Mouse (Mus musculus) ES-Bruce4 (cell line): ENCODE measurements at regions not wholly inside any gene's neighbourhood (a gene's known extent, or its start where the extent isn't known, plus 50 kb on each side); places are given as distances from the start of the nearest gene placed in this dataset.

Experiments used
- H3K27ac ChIP-seq: 2 replicates; pipeline ENCODE4 v1.5.1; 2012; ENCODE audit warnings: low read length, inconsistent platforms; ENCODE audit not compliant: insufficient read depth
- H3K27me3 ChIP-seq: 2 replicates; pipeline ENCODE4 v1.6.1; 2012; ENCODE audit warnings: mild to moderate bottlenecking, low read length, inconsistent platforms; ENCODE audit not compliant: control insufficient read depth, poor library complexity, insufficient read depth, severe bottlenecking
- H3K36me3 ChIP-seq: 2 replicates; pipeline ENCODE4 v1.6.1; 2012; ENCODE audit warnings: inconsistent platforms, mild to moderate bottlenecking, low read length, moderate library complexity; ENCODE audit not compliant: control insufficient read depth, poor library complexity, insufficient read depth, severe bottlenecking
- H3K4me1 ChIP-seq: one replicate; pipeline ENCODE4 v1.8.1; 2011; ENCODE audit warnings: low read length; ENCODE audit not compliant: control insufficient read depth, insufficient read depth
- H3K4me3 ChIP-seq: 2 replicates; pipeline ENCODE4 v1.5.1; 2011; ENCODE audit warnings: low read depth, mild to moderate bottlenecking, low read length
- H3K9ac ChIP-seq: 2 replicates; pipeline ENCODE4 v1.6.1; 2012; ENCODE audit warnings: low read depth, mild to moderate bottlenecking, inconsistent platforms; ENCODE audit not compliant: poor library complexity, severe bottlenecking
- H3K9me3 ChIP-seq: replicated peaks from 2 replicates; pipeline ENCODE4 v1.6.1; 2012; ENCODE audit warnings: mild to moderate bottlenecking, low read length, inconsistent platforms; ENCODE audit not compliant: control insufficient read depth, poor library complexity, insufficient read depth, severe bottlenecking
- CTCF ChIP-seq: IDR thresholded peaks from one replicate; pipeline ENCODE4 v1.8.1; 2011; ENCODE audit warnings: low read depth, low read length
- EP300 ChIP-seq: IDR thresholded peaks from 2 replicates; pipeline ENCODE4 v1.6.1; 2011; ENCODE audit warnings: low read depth, low read length; ENCODE audit not compliant: insufficient read depth
- POLR2A ChIP-seq: IDR thresholded peaks from one replicate; pipeline ENCODE4 v1.8.1; 2011; ENCODE audit warnings: low read length; ENCODE audit not compliant: insufficient read depth

DNA sequence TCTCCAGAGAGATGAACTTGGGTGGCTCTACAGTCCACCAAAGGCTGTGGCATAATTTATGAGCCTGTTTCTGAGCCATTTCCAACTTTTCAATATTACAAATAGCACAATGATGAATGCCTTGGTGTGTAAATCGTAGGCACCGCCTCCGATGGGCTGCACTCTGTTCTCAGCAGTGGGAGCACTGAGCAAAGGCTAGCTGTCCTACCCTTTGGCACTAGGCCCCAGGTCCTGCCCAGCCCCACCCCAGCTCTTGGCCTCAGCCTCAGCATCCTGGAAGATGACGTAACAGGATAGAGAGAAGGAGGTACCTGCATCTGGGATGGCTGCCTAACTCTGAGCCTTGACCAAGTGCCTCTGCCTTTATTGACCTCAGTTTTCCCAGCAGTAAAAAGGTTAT lies 73.4 kb upstream of the Shb start:
- Histone ChIP-seq H3K4me1 (no peaks in the 10 kb centered on the region), H3K27me3 (no peaks in the 10 kb centered on the region), H3K27ac (no peak overlapping the region), H3K9me3 (no peaks in the 10 kb centered on the region), H3K4me3 (no peak overlapping the region), H3K36me3 (no peaks in the 10 kb centered on the region), H3K9ac (no peak overlapping the region)
- no peak for TF ChIP-seq POLR2A
- no peak for TF ChIP-seq CTCF
- TF ChIP-seq EP300 = no peak

DNA sequence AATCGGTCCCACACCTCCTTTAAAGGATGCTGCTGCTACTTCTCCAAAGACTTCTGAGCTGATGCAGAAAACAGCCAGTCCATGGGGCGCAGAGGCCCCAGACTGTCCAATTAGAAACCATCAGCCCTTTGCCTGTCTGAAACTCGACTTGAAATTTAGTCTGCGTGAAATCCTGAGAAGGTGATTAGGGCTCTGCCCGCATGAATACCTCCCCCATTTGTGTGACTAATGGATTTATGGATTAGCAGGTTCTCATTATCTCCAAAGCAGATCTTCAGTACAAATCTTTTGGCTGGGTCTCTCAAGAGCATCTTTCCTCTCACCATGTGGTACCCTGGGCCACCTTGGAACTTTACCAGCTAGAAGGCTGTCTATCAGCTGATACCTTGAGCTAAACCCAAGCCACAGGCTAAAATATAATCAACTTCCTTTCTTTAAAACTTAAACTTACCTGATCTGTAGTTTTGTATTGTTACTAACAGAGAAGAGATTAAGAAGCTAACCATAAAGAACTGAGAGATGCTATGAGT lies 72.1 kb upstream of the Shb start:
- H3K9me3 ChIP-seq = no peaks in the 10 kb centered on the region
- no peak overlapping the region for H3K27ac ChIP-seq
- no peak overlapping the region for H3K9ac ChIP-seq
- no peaks in the 10 kb centered on the region for H3K27me3 ChIP-seq
- H3K4me1 ChIP-seq = no peaks in the 10 kb centered on the region
- no peak overlapping the region for H3K4me3 ChIP-seq
- H3K36me3 ChIP-seq = no peaks in the 10 kb centered on the region
- TF ChIP-seq POLR2A (no peak), CTCF (no peak), EP300 (no peak)

DNA sequence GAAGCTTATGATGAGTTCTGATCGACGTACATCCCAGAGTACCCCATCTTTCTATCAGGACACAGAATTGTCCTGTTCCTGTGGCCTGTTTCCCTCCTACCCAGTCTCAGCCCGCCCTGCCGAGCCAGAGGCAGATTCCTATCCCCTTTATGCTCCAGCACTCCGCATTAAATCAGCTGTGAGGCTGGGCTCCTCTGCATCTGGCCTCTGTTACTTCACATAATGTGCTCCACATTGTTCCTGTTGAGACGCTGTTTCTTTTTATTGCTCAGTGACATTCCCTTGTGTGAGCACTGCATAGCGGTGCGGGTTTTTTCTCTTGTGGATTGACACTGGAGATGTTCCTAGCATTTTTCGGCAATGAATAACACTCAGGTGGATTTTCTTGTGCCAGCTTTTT lies 68.2 kb upstream of the Shb start:
- H3K27ac ChIP-seq = no peak overlapping the region
- H3K4me3 ChIP-seq = no peak overlapping the region
- no peaks in the 10 kb centered on the region for H3K9me3 ChIP-seq
- H3K4me1 ChIP-seq = no peaks in the 10 kb centered on the region
- H3K9ac ChIP-seq = no peak overlapping the region
- TF ChIP-seq POLR2A (no peak), CTCF (no peak), EP300 (no peak)
- H3K36me3 ChIP-seq = no peaks in the 10 kb centered on the region
- H3K27me3 ChIP-seq = no peaks in the 10 kb centered on the region

DNA sequence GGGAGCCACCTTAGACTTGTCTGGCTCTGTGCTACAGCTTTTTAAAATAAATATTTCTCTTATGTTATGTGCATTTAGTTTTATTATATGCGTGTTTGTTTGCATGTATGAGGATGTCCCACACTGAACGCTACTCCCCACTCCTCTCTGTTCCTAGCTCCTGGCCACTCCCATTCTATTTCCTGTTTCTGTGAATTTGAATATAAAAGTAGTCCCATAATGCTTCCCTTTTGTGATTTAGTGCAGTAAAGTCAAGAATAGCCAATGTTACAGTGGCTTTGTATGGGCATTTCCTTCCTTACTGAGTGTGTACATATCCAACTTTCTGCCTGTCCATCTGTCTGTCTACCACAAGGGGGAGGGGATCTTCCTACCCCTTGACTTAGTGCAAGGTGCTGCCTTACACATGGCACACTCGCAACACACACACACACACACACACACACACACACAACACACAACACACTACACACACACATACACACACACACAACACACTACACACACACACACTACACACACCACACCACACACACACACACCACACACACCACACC lies 61.2 kb upstream of the Shb start:
- no peak for TF ChIP-seq EP300
- TF ChIP-seq POLR2A = no peak
- peak; percentile 3 for TF ChIP-seq CTCF
- no peak overlapping the region for H3K4me3 ChIP-seq
- H3K4me1 ChIP-seq = peaks cover 9% of the 10 kb centered on the region
- no peaks in the 10 kb centered on the region for H3K36me3 ChIP-seq
- no peak overlapping the region for H3K27ac ChIP-seq
- H3K9ac ChIP-seq = no peak overlapping the region
- H3K27me3 ChIP-seq = no peaks in the 10 kb centered on the region; the same call in 1 of the 2 replicates
- no peaks in the 10 kb centered on the region for H3K9me3 ChIP-seq

DNA sequence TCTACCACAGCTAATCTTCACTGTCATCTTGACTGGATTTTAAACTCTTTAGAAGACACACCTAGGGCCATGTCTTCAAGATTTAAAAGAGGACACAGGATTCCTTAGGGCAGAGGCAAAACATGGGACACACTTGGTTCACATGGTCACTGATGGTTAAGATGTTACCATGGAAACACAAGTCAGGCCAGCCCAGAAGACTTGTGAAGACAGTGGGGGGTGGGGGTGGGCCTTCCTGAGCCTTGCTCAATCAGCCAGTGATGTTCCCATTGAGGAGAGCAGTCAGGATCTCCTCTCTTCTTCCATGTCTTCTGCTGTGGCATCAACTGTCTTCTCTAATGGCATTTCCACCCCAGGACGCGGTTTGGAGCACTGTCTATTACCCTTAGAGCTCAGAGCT lies 60.5 kb upstream of the Shb start:
- no peak for TF ChIP-seq CTCF
- TF ChIP-seq EP300 = no peak
- TF ChIP-seq POLR2A = no peak
- H3K9me3 ChIP-seq = no peaks in the 10 kb centered on the region
- H3K36me3 ChIP-seq = no peaks in the 10 kb centered on the region
- no peak overlapping the region for H3K4me3 ChIP-seq
- H3K27ac ChIP-seq = no peak overlapping the region
- no peaks in the 10 kb centered on the region; the same call in 1 of the 2 replicates for H3K27me3 ChIP-seq
- H3K4me1 ChIP-seq = peaks cover 10% of the 10 kb centered on the region
- no peak overlapping the region for H3K9ac ChIP-seq
